Mouse (Mus musculus) midbrain, embryonic 12.5 days (tissue): Measurements from ENCODE around the gene Zbtb20. TPM values are rescaled to one million over a fixed set of nuclear protein-coding genes. Genes with fewer than 3 reads are reported as not detected.

ENCODE experiments used
- ATAC-seq: fragments of 200-750 bp; cut with Nextera tagmentation; 2 replicates; pipeline ENCODE4 v1.8.0; 2017; ENCODE audit warnings: low read depth, moderate TSS enrichment, moderate library complexity; ENCODE audit not compliant: low FRiP score
- H3K27ac ChIP-seq: fragments of 300-500 bp; sonication (generic); replicated peaks from 2 replicates; pipeline ENCODE4 v1.5.1; 2016; ENCODE audit warnings: mild to moderate bottlenecking
- H3K27me3 ChIP-seq: fragments of 300-500 bp; sonication (generic); 2 replicates; pipeline ENCODE4 v1.6.1; 2016; ENCODE audit warnings: mild to moderate bottlenecking
- H3K36me3 ChIP-seq: fragments of 300-500 bp; sonication (generic); 2 replicates; pipeline ENCODE4 v1.6.1; 2016
- H3K4me1 ChIP-seq: fragments of 300-500 bp; sonication (generic); 2 replicates; pipeline ENCODE4 v1.6.1; 2016
- H3K4me2 ChIP-seq: fragments of 300-500 bp; sonication (generic); replicated peaks from 2 replicates; pipeline ENCODE4 v1.6.1; 2016; ENCODE audit warnings: mild to moderate bottlenecking, moderate library complexity
- H3K4me3 ChIP-seq: fragments of 300-500 bp; sonication (generic); 2 replicates; pipeline ENCODE4 v1.5.1; 2016; ENCODE audit warnings: mild to moderate bottlenecking
- H3K9ac ChIP-seq: fragments of 300-500 bp; sonication (generic); replicated peaks from 2 replicates; pipeline ENCODE4 v1.6.1; 2016; ENCODE audit warnings: mild to moderate bottlenecking, moderate library complexity
- H3K9me3 ChIP-seq: fragments of 300-500 bp; sonication (generic); 2 replicates; pipeline ENCODE4 v1.6.1; 2016; ENCODE audit warnings: mild to moderate bottlenecking
- WGBS: fragments of 180-500 bp; shearing (Covaris S2); methylation state at CpG from one replicate; pipeline ENCODE4 v1.1.7; 2016; 5-methylcytosine and 5-hydroxymethylcytosine counted together
- polyA plus RNA-seq: library from polyadenylated mRNA; unstranded; fragments of >200 nt; fragmentation: Nextera tagmentation; extraction: Ambion mirVana; gene quantifications from 2 replicates; pipeline ENCODE4 v1.2.1, GENCODE M21; 2016

The Zbtb20 gene
- polyA plus RNA-seq, 1 experiment from 2014 or later = 80.8 TPM

DNA sequence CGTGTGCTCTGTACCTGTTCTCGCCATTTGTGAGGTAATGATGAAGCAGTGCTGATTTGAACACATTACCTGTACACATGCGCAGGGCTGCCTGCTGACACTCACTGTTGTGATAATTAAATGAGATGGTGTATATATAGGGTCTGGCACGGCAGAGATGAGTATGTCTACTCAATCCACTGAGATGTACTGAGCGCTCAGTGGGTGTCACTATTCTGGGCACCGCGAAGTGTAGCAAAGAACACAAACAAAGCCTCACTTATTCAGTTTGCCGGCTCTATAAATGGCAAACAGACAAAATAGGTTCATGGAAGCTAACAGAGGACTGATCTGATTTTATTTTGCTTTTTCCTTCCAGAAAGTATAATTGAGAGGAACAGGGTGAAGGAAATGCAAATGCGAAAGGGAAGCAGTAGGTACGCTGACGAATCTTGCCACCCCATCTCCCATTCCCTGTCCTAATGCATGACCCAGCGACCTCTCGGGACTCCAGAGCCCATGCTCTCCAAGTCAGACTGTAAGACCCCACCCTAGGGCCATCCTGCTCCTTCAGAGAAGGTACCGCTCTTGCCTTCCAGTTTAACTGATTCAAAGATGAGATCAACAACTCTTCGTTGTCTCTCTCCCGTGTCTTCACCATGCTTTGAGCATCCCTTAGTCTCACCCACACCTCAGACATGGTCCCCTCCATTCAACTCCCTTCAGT is 695.8 kb downstream of the Zbtb20 start:
- Histone ChIP-seq H3K4me3 (no peak overlapping the region), H3K36me3 (peaks cover 29% of the 10 kb centered on the region), H3K4me2 (no peak overlapping the region), H3K27ac (no peak overlapping the region), H3K9me3 (no peaks in the 10 kb centered on the region), H3K9ac (no peak overlapping the region), H3K27me3 (no peaks in the 10 kb centered on the region), H3K4me1 (peaks cover 39% of the 10 kb centered on the region)
- WGBS = 91% methylated on average over 16 of the region's 16 CpGs
- ATAC-seq = no peak

- ATAC-seq = no peak
- Histone ChIP-seq H3K9me3 (no peaks in the 10 kb centered on the region), H3K9ac (no peak overlapping the region), H3K36me3 (peaks cover 29% of the 10 kb centered on the region), H3K4me2 (no peak overlapping the region), H3K4me1 (peaks cover 46% of the 10 kb centered on the region), H3K27me3 (no peaks in the 10 kb centered on the region), H3K4me3 (no peak overlapping the region), H3K27ac (peak overlapping the region; percentile 81)
- 94% methylated on average over 5 of the region's 5 CpGs for WGBS
Measured at GRCm38 (mm10) chr16:43572171-43572570, 696.5 kb downstream of the Zbtb20 start.

- Histone ChIP-seq H3K4me2 (no peak overlapping the region), H3K9ac (no peak overlapping the region), H3K27ac (peak overlapping the region; percentile 81), H3K9me3 (no peaks in the 10 kb centered on the region), H3K36me3 (peaks cover 31% of the 10 kb centered on the region), H3K4me1 (peaks cover 52% of the 10 kb centered on the region), H3K4me3 (no peak overlapping the region), H3K27me3 (no peaks in the 10 kb centered on the region)
- no peak; the same call in 1 of the 2 replicates for ATAC-seq
- WGBS = 59% methylated on average over 10 of the region's 10 CpGs
Measured at GRCm38 (mm10) chr16:43572766-43573165, 697.1 kb downstream of the Zbtb20 start.

- no peaks in the 10 kb centered on the region for H3K27me3 ChIP-seq
- H3K9ac ChIP-seq = no peak overlapping the region
- WGBS = 30% methylated on average over 14 of the region's 14 CpGs
- peaks cover 29% of the 10 kb centered on the region for H3K36me3 ChIP-seq
- H3K4me1 ChIP-seq = peaks cover 54% of the 10 kb centered on the region
- peak; percentile 55 for ATAC-seq
- H3K4me3 ChIP-seq = no peak overlapping the region
- H3K4me2 ChIP-seq = 0 out of 2 replicates have a peak overlapping the region, but pooled peaks have one; percentile 1
- H3K9me3 ChIP-seq = no peaks in the 10 kb centered on the region
- H3K27ac ChIP-seq = peak overlapping the region; percentile 81
Measured at GRCm38 (mm10) chr16:43573181-43573833, 697.6 kb downstream of the Zbtb20 start.

GRCm38 (mm10) chr16:43574006-43574764 is 698.5 kb downstream of the Zbtb20 start:
- Histone ChIP-seq H3K27me3 (no peaks in the 10 kb centered on the region), H3K27ac (peak overlapping the region; percentile 81), H3K4me1 (peaks cover 54% of the 10 kb centered on the region), H3K9me3 (no peaks in the 10 kb centered on the region), H3K4me2 (no peak overlapping the region), H3K9ac (no peak overlapping the region), H3K36me3 (peaks cover 30% of the 10 kb centered on the region), H3K4me3 (no peak overlapping the region)
- ATAC-seq = peak; percentile 34; the same call in 1 of the 2 replicates
- 56% methylated on average over 7 of the region's 7 CpGs for WGBS

DNA sequence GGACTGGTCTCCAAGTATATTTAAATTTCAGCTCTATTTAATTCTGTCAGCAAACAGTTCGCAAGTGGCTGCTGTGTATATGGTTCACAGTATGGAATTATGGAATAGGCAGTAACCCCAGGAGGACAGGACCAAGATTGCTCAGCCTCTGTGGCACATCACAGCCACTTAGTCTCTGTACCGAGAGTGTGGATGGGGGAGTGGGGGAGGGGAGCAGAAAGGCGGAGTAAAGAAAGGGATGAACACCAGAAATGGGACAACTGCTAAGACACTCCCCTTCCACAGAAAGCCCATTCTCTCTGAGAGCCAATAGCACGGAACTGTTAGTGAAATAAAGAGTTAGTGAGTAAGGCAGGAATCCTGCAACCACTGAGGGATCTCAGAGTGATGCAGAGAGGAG is 699.4 kb downstream of the Zbtb20 start:
- ATAC-seq = peak; percentile 13; the same call in 1 of the 2 replicates
- Histone ChIP-seq H3K4me1 (peaks cover 54% of the 10 kb centered on the region), H3K27me3 (no peaks in the 10 kb centered on the region), H3K9me3 (no peaks in the 10 kb centered on the region), H3K9ac (peak overlapping the region; percentile 21; the same call in 1 of the 2 replicates), H3K27ac (peak overlapping the region; percentile 81), H3K4me2 (no peak overlapping the region), H3K36me3 (peaks cover 31% of the 10 kb centered on the region), H3K4me3 (no peak overlapping the region)
- 30% methylated on average over 4 of the region's 4 CpGs for WGBS

- H3K4me3 ChIP-seq = no peak overlapping the region
- ATAC-seq = no peak
- H3K9me3 ChIP-seq = no peaks in the 10 kb centered on the region
- no peak overlapping the region for H3K4me2 ChIP-seq
- H3K27ac ChIP-seq = peak overlapping the region; percentile 81
- H3K27me3 ChIP-seq = 0 out of 2 replicates have a peak, but pooled peaks cover 3% of the 10 kb centered on the region
- WGBS = 36% methylated on average over 9 of the region's 9 CpGs
- peak overlapping the region; percentile 21; the same call in 1 of the 2 replicates for H3K9ac ChIP-seq
- H3K4me1 ChIP-seq = peaks cover 54% of the 10 kb centered on the region
- H3K36me3 ChIP-seq = peaks cover 34% of the 10 kb centered on the region
Measured at GRCm38 (mm10) chr16:43575507-43575906, 699.8 kb downstream of the Zbtb20 start.

GRCm38 (mm10) chr16:43577399-43577798 is 701.7 kb downstream of the Zbtb20 start:
- peak; percentile 55 for ATAC-seq
- peaks cover 54% of the 10 kb centered on the region for H3K4me1 ChIP-seq
- 4% methylated on average over 10 of the region's 10 CpGs for WGBS

GRCm38 (mm10) chr16:43578351-43578750 is 702.7 kb downstream of the Zbtb20 start:
- Histone ChIP-seq H3K4me2 (no peak overlapping the region), H3K27ac (no peak overlapping the region), H3K4me3 (no peak overlapping the region), H3K36me3 (peaks cover 20% of the 10 kb centered on the region), H3K9ac (no peak overlapping the region), H3K9me3 (no peaks in the 10 kb centered on the region), H3K27me3 (0 out of 2 replicates have a peak, but pooled peaks cover 3% of the 10 kb centered on the region), H3K4me1 (peaks cover 44% of the 10 kb centered on the region)
- WGBS = 39% methylated on average over 5 of the region's 5 CpGs
- no peak for ATAC-seq

More at GRCm38 (mm10) chr16:43577399-43577798, 701.7 kb downstream of the Zbtb20 start:
- H3K9ac ChIP-seq = no peak overlapping the region
- H3K36me3 ChIP-seq = peaks cover 22% of the 10 kb centered on the region
- H3K9me3 ChIP-seq = no peaks in the 10 kb centered on the region
- 0 out of 2 replicates have a peak, but pooled peaks cover 3% of the 10 kb centered on the region for H3K27me3 ChIP-seq
- no peak overlapping the region for H3K4me3 ChIP-seq
- peak overlapping the region; percentile 83 for H3K27ac ChIP-seq
- H3K4me2 ChIP-seq = no peak overlapping the region

DNA sequence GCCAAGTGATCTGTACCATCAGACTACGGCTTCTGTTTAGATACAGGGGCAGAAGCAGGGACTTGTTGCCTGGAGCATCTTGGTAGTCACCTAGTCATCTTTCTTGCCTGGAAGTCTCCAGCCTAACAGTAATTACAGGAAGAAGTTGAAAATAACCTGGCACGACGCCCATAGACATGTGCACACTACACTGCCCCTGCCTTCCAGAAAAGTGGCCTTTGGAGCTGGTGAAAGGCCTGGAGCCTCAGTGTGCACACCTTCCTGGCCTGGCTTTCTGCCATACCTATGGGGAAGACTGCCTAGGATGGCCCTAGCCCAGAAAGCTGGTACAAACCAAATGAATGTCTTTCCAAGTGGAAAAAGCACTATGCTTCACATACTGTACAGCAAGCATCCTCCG is 703.4 kb downstream of the Zbtb20 start:
- Histone ChIP-seq H3K4me2 (no peak overlapping the region), H3K27ac (no peak overlapping the region), H3K27me3 (0 out of 2 replicates have a peak, but pooled peaks cover 3% of the 10 kb centered on the region), H3K36me3 (peaks cover 25% of the 10 kb centered on the region), H3K4me3 (no peak overlapping the region), H3K4me1 (peaks cover 37% of the 10 kb centered on the region), H3K9me3 (no peaks in the 10 kb centered on the region), H3K9ac (no peak overlapping the region)
- ATAC-seq = no peak
- WGBS = 95% methylated on average over 4 of the region's 4 CpGs

DNA sequence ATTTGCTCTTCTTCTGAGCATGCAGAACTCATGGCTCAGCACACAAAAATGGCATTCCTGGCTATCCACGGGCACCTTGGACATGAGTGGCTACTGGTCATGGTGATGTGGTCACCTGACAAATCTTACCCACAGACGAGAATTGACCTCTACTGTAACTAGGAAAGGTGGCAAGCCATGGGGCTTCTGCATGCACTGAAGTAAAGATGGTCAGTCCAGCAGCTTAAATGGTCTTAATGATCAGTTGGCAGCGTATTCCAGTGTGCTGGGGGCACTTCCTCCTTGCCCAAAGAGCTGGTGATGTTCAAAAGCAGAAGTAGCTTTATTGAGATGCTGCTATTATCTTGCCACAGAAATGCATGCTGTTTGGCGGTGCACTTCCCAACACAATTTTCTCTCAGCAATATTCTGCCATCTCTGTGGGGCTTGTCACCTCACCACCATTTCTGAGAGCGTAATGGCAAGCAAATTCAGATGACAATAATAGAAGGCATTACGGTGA is 704.7 kb downstream of the Zbtb20 start:
- Histone ChIP-seq H3K4me3 (no peak overlapping the region), H3K9ac (no peak overlapping the region), H3K27me3 (0 out of 2 replicates have a peak, but pooled peaks cover 3% of the 10 kb centered on the region), H3K36me3 (peaks cover 25% of the 10 kb centered on the region), H3K27ac (no peak overlapping the region), H3K4me1 (peaks cover 24% of the 10 kb centered on the region), H3K9me3 (no peaks in the 10 kb centered on the region), H3K4me2 (no peak overlapping the region)
- WGBS = 95% methylated on average over 6 of the region's 6 CpGs
- ATAC-seq = no peak
